Mouse (Mus musculus) urinary bladder, postnatal 10 days (tissue): ENCODE measurements around the gene D17Wsu92e.
A peak's percentile ranks its signal among the peaks of the same experiment; 100 is the strongest.

Source experiments
- DNase-seq: peaks from one replicate; pipeline ENCODE4 v3.0.0; 2022; ENCODE audit warnings: low spot score

Gene D17Wsu92e

GRCm38 (mm10) chr17:27790976-27791375, 29.5 kb downstream of the D17Wsu92e start:
- DNase-seq, result no peak

- no peak for DNase-seq
These were observed 30.4 kb downstream of the D17Wsu92e start for GRCm38 (mm10) chr17:27790015-27790414.

DNA sequence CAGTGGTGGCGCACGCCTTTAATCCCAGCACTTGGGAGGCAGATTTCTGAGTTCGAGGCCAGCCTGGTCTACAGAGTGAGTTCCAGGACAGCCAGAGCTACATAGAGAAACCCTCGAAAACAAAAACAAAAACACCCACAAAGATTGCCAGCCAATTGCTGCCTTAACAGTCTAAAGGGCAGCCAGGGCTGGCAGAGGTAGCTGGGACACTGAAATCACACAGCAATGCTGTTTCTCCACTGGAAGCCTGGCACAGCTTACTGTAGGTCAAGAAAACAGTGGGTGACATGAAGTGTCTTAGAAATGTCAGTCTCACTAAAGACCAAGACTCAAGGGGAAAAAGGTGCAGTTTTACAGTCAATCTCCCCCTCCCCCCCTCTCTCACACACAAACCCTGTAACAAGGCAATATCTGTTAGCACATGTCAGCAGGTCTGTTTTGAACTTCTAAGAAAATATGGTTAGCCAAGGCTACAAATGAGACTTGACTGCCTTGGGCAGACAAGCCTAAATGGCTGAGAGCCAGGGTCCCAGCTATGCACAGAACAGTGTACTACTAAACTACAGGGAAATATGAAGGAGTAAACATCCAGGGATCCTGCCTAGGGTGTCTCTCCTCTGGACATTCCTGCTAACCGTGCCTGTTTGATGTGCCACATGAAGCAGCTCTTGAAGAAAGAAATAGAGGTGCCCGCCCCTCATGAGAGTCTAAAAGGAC, 31.8 kb downstream of the D17Wsu92e start:
- DNase-seq, result no peak

DNA sequence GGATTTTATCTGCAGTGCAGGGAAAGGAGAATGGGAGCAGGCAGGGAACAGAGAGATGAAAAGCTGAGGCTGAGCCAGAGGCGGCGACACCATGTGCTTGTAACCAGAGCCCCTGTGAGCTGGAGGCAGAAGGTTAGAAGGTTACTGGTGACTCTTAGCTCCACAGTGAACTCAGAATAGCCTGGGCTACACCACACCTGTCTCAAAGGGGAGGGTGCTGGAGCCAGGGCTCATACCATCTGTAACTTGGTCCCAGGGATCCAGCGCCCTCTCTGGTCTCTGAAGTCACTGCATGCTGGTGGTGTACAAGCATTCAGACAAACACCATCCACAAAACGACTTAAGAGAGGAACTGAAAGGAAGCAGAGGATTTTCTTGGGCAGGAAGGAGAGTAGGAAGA, 36.9 kb downstream of the D17Wsu92e start:
- DNase-seq, result no peak

DNA sequence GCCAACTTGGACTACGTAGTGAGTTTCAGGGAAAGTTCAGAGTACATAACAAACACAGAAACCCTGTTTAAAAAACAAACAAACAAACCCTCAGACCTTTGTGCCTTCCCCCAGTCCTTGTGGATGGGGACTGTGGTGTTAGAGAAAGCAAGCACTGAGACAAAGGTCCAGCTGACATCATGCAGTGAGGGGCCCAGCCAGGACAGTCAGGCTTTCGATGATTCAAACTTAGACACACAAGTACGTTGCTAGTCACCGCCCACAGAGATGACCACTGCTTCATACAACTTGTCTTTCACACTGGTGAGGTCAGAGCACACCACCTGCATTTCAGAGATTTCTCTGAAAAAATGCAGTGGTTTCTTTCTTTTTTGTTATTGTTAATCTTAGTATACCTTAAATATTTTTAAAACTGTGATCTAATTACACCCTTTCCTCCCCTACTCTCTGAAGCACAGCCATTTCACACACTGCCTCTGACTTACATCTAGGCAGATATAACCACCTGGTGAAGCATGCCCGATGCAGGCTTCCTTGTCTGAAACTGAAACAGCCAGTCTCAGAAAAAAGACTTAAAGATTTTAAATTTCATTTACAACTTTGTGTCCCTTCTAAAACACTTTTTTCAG, 39.3 kb downstream of the D17Wsu92e start:
- no peak for DNase-seq

DNA sequence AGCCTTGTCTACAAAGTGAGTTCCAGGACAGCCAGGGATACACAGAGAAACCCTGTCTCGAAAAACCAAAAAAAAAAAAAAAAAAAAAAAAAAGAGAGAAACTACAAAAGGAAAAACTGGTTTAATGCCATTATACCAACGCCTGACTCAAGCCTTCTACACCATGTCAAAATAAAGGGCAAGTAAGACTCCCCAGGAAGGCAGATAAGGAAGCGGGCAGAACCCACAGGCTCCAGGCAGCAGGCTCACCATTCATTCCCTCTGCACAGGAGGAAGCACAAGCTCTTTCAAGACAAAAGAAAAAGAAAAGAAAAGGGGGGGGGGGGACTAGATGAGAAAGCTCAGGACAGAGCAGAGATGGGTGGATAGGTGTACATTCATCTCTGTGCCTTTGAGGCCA, 40.7 kb downstream of the D17Wsu92e start:
- no peak for DNase-seq

DNA sequence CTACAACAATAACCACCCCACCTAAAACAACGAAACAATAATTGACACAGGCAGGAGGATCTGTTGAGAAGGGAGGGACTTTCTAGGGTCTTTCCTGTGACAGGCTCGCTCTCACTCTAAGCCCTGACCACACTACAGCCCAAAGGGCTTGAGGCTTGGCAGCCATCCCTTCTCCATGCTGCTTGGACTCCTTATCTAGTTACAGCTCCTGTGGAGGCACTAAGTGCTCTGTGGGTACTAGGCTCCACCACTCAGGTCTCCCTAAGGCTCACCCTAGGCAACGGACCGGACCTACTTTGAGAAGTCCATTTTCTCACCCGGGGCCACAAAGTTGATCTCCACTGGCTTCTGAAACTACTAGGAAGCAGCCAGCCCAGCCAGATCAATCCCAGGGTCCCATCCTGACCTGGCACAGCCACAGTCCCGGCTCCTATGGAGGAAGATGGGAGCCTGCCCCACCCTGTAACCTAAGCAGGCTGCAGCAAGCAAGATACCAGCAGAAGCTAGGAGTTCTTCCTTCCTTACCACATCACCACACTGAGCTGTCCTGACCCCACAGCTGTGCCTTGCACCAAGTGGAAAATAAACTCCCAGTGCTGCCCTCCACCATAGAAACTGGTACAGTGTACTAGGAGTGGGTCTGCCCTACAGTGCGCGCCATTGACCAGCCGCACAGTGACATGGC, 41.6 kb downstream of the D17Wsu92e start:
- no peak for DNase-seq

- DNase-seq, result no peak
These were observed 42.6 kb downstream of the D17Wsu92e start for GRCm38 (mm10) chr17:27777823-27778222.

DNA sequence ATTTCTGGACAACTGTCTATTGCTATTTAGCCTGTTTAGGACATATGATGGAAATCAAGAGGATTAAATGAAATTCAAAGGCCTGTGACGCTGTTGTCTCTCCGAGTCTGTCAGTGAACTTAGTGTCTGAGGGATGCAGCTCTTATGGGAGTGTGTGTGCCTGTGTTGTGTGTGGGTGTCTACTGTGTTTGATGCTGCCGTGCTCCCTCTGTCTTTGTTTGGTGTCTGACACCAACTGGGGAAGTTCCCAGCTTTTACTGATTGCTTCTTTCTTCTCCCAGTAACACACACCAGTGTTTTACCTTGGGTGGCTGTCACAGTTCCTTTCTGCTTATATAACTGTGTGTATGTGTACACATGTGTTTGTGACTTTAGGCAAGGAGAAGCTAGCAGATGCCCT, 46.2 kb downstream of the D17Wsu92e start:
- no peak for DNase-seq

GRCm38 (mm10) chr17:27771616-27772015, 48.8 kb downstream of the D17Wsu92e start:
- DNase-seq, result no peak

DNA sequence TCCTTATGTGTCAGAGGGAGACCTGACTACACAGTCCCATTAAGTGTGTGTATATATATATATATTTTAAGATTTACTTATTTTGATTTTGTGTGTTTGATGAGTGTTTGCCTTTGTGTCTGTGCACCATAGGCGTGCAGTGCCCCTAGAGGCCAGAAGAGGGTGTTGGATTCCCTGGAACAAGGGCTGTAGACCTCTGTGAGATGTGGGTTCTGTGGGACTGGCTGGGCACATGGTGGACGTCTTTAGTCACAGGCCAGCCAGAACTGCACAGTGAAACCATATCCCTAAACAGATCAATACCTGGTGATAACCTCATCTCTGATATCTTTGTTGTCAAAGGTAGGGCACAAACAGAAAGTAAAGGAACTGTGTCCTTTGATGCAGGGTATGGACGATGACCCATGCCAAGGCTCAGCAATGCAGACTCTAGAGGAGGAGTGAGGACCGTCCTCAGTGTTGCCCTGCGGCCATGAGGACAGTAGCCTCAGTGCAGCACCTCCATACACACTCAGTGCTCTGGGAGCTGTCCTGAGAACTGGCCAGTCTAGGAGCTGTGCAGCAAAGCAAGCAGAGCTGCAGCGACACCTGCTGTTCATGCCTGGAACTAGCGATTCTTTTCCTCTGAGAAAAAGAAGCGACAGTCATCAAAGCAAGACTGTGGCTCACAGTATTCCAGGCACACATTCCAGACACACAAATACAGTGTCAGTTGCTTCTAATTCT, 51.5 kb downstream of the D17Wsu92e start:
- DNase-seq, result peak; percentile 42

DNA sequence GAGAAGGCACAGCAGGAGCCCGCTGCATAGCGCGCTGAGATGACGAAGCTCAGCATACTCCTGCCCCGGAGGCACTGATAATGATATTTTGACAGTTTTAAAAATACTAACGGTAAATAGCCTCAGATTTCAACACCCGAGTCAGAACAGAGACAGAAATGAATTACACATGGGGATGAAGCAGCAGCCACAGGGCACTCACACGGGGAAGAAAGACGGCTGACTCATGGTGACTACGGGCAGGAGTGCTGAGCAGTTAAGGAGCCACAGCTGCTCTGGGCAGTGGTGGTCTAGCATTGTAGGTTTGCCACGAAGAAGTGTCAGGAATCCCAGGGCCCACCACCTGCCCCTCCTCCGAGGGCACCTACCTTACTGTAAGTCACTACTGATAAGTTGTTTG, 52.9 kb downstream of the D17Wsu92e start:
- no peak for DNase-seq

DNA sequence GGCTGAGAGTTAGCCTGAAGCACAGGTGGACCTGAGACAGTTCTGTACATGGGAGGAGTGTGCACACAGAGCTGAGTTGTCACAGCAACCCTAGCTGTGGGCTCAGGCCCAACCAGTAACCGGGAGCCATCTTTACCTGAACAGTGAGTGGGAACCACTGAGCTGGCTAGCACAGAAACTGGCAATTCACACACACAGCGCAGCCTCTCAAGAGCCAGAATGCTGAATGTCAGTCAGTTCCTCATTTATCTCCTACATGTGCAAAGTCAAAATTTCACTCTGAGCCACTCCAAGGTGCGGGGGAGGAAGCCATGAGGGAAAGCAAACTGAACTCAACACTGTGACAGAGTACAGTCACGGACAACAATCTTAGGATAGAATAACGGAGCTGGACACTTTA, 53.3 kb downstream of the D17Wsu92e start:
- no peak for DNase-seq

GRCm38 (mm10) chr17:27765066-27765465, 55.4 kb downstream of the D17Wsu92e start:
- no peak for DNase-seq

DNA sequence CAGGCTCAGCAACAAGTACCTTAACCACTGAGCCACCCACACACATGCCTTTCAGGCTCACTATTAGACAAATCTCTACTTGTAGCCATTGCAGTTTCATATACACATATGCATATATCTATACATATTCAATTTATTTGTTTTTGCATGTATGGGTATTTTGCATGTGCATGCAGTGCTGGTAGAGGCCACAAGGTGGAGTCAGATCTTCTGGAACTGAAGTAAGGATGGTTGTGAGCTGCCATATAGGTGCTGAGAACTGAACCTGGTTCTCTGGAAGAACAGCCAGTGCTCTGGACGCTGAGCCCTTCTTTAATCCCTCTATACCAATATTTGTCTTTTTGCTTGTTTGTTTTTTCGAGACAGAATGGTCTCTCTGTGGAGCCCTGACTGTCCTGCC, 56.0 kb downstream of the D17Wsu92e start:
- DNase-seq, result no peak

- no peak for DNase-seq
These were observed 57.6 kb downstream of the D17Wsu92e start for GRCm38 (mm10) chr17:27762884-27763283.

- DNase-seq, result no peak
These were observed 58.7 kb downstream of the D17Wsu92e start for GRCm38 (mm10) chr17:27761639-27762336.

DNA sequence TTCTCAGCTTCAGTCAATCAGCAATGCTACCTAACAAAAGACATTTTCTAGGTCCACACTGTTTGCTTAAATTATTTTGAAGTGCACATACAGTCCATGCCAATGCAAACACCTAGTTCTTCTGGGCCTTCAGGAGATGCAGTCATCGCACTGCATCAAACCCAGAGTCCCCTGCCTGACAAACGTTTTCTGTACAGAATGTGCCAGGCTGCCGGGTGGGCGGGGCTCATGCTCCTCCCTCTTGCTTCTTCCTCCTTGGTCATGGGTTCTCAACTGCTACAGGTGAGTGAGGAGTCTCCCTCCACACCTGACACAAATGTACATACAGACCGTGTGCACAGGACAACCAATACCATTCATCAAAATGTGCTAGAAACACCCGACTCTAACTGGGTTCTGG, 60.3 kb downstream of the D17Wsu92e start:
- DNase-seq, result no peak

DNA sequence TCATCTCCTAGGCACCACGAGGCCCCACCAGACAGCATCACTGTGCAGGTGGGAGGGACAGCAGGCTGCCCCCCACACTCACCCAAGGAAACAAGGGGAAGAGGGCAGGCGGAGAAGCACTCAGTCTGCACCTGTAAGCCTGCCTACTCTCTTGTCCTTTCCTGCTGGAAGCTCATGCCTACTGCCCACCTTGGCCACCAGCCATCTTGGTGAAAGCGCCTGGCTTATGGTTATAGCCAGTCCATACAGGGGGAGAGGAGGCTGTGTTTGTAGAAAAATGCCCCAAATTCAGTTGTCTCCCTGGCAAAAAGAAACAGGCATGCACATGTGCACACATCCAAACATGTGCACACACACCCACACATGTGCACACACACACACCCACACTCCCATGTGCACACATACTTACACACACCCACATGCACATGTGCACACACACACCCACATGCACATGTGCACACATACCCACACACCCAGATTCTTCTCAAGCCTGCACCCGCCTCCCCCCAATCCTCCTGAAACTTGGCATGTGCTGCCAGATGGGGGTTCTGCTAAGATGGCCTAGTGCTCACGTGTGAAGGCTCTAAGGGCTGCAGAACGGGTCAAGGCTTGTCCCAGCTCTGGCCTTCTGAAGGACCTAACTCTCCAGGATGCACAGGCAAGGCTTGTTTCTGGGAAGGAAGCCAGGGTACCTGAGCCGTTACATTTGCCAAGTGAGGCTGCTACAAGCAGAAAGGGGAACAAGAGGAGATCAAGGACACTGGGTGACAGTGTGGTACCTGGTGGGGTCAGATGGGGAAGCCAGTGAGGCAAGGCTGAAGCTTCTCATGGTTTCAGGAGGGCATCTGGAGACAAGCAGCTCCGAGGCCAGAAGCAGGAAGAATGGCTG, 68.9 kb downstream of the D17Wsu92e start:
- DNase-seq, result no peak

- no peak for DNase-seq
These were observed 70.0 kb downstream of the D17Wsu92e start for GRCm38 (mm10) chr17:27750451-27750942.

DNA sequence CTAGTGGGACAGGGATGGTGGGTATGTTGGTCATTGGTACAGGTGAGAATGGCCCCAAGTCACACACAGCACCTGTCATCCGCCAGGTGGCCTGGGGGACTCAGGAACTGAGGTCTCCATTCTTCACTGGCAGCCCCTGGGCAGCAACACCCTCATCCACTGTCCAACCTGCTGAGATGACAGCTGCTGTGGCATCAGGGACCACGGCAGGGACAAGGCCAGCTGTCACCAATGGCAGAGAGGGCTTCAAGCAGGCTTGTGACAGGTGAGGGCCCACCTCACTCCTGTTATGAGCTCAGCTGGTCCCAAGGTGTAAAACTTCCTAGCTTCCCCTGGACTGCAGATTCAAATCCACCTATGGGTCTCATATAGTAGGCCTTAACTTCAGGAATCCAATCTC, 72.3 kb downstream of the D17Wsu92e start:
- no peak for DNase-seq
